Mouse (Mus musculus) embryonic facial prominence, embryonic 13.5 days (tissue): ENCODE results near the gene Slc35d3. TPM values are rescaled to one million over a fixed set of nuclear protein-coding genes. Genes with fewer than 3 reads are reported as not detected.
A peak's percentile ranks its signal among the peaks of the same experiment; 100 is the strongest.

Source experiments
- ATAC-seq: fragments of 200-750 bp; cut with Nextera tagmentation; 2 replicates; pipeline ENCODE4 v1.8.0; 2017; ENCODE audit warnings: low read depth; ENCODE audit not compliant: insufficient number of reproducible peaks, insufficient read depth, low FRiP score, low TSS enrichment
- H3K27ac ChIP-seq: fragments of 300-500 bp; sonication (generic); 2 replicates; pipeline ENCODE4 v1.5.1; 2015; ENCODE audit warnings: moderate library complexity, mild to moderate bottlenecking, inconsistent platforms
- H3K27me3 ChIP-seq: fragments of 300-500 bp; sonication (generic); 2 replicates; pipeline ENCODE4 v1.6.1; 2015; ENCODE audit warnings: mild to moderate bottlenecking, inconsistent platforms
- H3K36me3 ChIP-seq: fragments of 300-500 bp; sonication (generic); 2 replicates; pipeline ENCODE4 v1.6.1; 2015; ENCODE audit warnings: mild to moderate bottlenecking, inconsistent platforms
- H3K4me1 ChIP-seq: fragments of 300-500 bp; sonication (generic); 2 replicates; pipeline ENCODE4 v1.6.1; 2015; ENCODE audit warnings: inconsistent platforms
- H3K4me2 ChIP-seq: fragments of 300-500 bp; sonication (generic); 2 replicates; pipeline ENCODE4 v1.6.1; 2015; ENCODE audit warnings: moderate library complexity, mild to moderate bottlenecking, inconsistent platforms
- H3K4me3 ChIP-seq: fragments of 300-500 bp; sonication (generic); 2 replicates; pipeline ENCODE4 v1.5.1; 2015; ENCODE audit warnings: mild to moderate bottlenecking, inconsistent platforms
- H3K9ac ChIP-seq: fragments of 300-500 bp; sonication (generic); 2 replicates; pipeline ENCODE4 v1.6.1; 2015; ENCODE audit warnings: mild to moderate bottlenecking, inconsistent platforms
- H3K9me3 ChIP-seq: fragments of 300-500 bp; sonication (generic); 2 replicates; pipeline ENCODE4 v1.6.1; 2016; ENCODE audit warnings: inconsistent platforms
- WGBS: fragments of 180-500 bp; shearing (Covaris S2); methylation state at CpG from one replicate; pipeline ENCODE4 v1.1.7; 2015; ENCODE audit warnings: mixed read lengths; 5-methylcytosine and 5-hydroxymethylcytosine counted together
- polyA plus RNA-seq: library from polyadenylated mRNA; unstranded; fragments of >200 nt; fragmentation: Nextera tagmentation; extraction: Ambion mirVana; gene quantifications from 2 replicates; pipeline ENCODE4 v1.2.1, GENCODE M21; 2015

The Slc35d3 gene
- 0.27 and 0.48 TPM in 2 replicates for polyA plus RNA-seq

DNA sequence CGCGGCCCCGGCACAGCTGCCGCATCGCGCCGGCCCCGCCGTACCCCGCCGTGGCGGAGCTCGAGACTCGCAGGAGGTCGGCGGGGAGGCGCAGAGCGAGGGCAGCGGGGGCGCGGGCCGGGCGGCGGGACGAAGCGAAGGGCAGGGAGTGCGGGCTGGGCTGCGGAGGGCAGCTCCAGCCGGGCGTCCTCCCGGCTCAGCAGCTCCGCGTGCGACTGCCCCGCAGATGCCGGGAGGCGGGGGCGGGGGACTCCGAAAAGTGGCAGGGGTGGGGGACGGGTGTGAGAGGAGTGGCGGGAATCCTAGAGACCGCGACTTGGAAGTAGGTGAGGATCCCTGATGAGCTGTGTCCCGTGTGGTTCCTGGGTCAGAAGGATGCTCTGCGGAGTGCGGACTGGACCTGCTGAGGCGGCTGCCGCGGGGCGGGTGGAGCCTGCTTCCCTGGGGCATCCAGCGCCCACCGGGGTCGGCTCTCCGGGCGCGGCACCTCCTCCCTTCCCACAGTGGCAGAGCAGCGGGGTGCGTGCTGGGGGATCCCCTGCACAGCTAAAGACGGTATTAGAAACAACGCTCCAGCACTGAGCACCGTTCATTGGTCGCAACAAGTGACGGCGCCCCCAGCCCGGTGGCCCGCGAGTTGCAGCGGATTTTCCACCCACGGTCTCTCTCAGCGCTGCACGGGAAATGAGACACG is at the start of gene Slc35d3:
Gene Slc35d3 (minus strand): TSS at position 462 of the 694 bp plus-strand sequence.
- peak within 1 kb of the TSS; percentile 99 for H3K4me2 ChIP-seq
- peaks cover 73% of the 10 kb centered on the region for H3K27me3 ChIP-seq
- H3K9ac ChIP-seq: peak within 1 kb of the TSS; percentile 65
- under 1% methylated on average over 63 of the region's 72 CpGs for WGBS
- no peaks in the 10 kb centered on the region for H3K9me3 ChIP-seq
- no peaks in the 10 kb centered on the region for H3K36me3 ChIP-seq
- ATAC-seq: no peak; the same call in 1 of the 2 replicates
- H3K27ac ChIP-seq: no peak within 1 kb of the TSS
- H3K4me3 ChIP-seq: peak within 1 kb of the TSS; percentile 60
- H3K4me1 ChIP-seq: peaks cover 30% of the 10 kb centered on the region

DNA sequence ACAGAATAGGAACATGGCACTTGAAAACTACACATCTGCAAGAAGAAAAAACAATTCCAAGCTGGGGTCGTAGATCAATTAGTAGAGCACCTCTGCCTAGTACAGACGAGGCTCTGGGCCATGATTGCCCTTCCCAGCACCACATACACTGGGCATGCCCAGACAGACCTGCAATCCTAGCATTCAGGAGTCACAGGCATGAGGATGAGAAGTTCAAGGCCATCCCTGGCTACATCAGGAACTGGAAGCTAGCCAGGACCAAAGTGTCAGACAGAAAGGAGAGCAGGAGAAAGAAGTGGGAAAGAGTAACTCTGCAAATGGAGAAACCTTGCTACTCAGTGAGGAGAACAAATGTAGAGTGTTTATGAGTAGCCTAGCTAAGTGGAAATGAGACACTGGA is 48.9 kb upstream of the Slc35d3 start:
- Histone ChIP-seq H3K27ac (no peak overlapping the region), H3K4me1 (no peaks in the 10 kb centered on the region), H3K36me3 (peaks cover 2% of the 10 kb centered on the region; the same call in 1 of the 2 replicates), H3K9me3 (no peaks in the 10 kb centered on the region), H3K27me3 (no peaks in the 10 kb centered on the region), H3K4me2 (no peak overlapping the region), H3K9ac (no peak overlapping the region; the same call in 1 of the 2 replicates), H3K4me3 (no peak overlapping the region)
- WGBS: 57% methylated on average over 2 of the region's 2 CpGs
- no peak for ATAC-seq

- Histone ChIP-seq H3K9ac (no peak overlapping the region), H3K4me1 (peaks cover 9% of the 10 kb centered on the region; the same call in 1 of the 2 replicates), H3K9me3 (no peaks in the 10 kb centered on the region), H3K4me2 (no peak overlapping the region), H3K27ac (no peak overlapping the region), H3K36me3 (peaks cover under 1% of the 10 kb centered on the region; the same call in 1 of the 2 replicates), H3K4me3 (no peak overlapping the region), H3K27me3 (no peaks in the 10 kb centered on the region)
- 18% methylated on average over 4 of the region's 4 CpGs for WGBS
- ATAC-seq: no peak
Observed at GRCm38 (mm10) chr10:19893976-19894375, 42.7 kb upstream of the Slc35d3 start.

- H3K9me3 ChIP-seq: no peaks in the 10 kb centered on the region
- WGBS: 69% methylated on average over 6 of the region's 6 CpGs
- no peak for ATAC-seq
- peaks cover 9% of the 10 kb centered on the region; the same call in 1 of the 2 replicates for H3K4me1 ChIP-seq
- no peak overlapping the region for H3K4me3 ChIP-seq
- H3K36me3 ChIP-seq: peaks cover 7% of the 10 kb centered on the region; the same call in 1 of the 2 replicates
- no peak overlapping the region for H3K9ac ChIP-seq
- H3K27ac ChIP-seq: no peak overlapping the region
- H3K27me3 ChIP-seq: no peaks in the 10 kb centered on the region
- H3K4me2 ChIP-seq: no peak overlapping the region
Observed at GRCm38 (mm10) chr10:19893146-19893545, 41.9 kb upstream of the Slc35d3 start.

DNA sequence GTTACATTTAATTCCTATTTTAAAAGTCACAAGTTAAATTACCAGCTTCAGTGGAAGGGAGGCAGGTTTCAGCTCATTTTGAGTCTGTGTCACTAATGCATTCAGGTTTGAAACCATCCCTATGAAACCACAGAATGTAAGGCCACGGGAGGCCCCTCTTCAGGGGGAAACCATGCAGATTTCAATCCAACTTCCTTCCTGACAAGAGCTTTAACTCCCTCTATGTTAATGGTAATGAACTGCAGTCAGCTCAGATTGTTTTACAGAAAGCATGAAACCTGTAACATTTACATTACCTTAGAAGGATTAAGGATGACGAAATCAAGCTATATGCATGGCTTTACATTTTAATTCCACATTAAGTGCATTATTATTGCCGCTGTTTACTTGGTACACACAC is 40.4 kb upstream of the Slc35d3 start:
- Histone ChIP-seq H3K27me3 (no peaks in the 10 kb centered on the region), H3K9ac (no peak overlapping the region), H3K4me1 (peaks cover 9% of the 10 kb centered on the region; the same call in 1 of the 2 replicates), H3K4me3 (no peak overlapping the region), H3K36me3 (peaks cover 7% of the 10 kb centered on the region; the same call in 1 of the 2 replicates), H3K27ac (no peak overlapping the region), H3K4me2 (no peak overlapping the region), H3K9me3 (no peaks in the 10 kb centered on the region)
- WGBS: 39% methylated on average over 3 of the region's 3 CpGs
- no peak for ATAC-seq

- H3K9ac ChIP-seq: no peak overlapping the region
- 77% methylated on average over 3 of the region's 3 CpGs for WGBS
- no peak overlapping the region for H3K27ac ChIP-seq
- H3K9me3 ChIP-seq: no peaks in the 10 kb centered on the region
- H3K27me3 ChIP-seq: no peaks in the 10 kb centered on the region
- no peak overlapping the region for H3K4me2 ChIP-seq
- no peak for ATAC-seq
- no peak overlapping the region for H3K4me3 ChIP-seq
- peaks cover 7% of the 10 kb centered on the region; the same call in 1 of the 2 replicates for H3K36me3 ChIP-seq
- H3K4me1 ChIP-seq: peaks cover 9% of the 10 kb centered on the region; the same call in 1 of the 2 replicates
Observed at GRCm38 (mm10) chr10:19889908-19890307, 38.6 kb upstream of the Slc35d3 start.

DNA sequence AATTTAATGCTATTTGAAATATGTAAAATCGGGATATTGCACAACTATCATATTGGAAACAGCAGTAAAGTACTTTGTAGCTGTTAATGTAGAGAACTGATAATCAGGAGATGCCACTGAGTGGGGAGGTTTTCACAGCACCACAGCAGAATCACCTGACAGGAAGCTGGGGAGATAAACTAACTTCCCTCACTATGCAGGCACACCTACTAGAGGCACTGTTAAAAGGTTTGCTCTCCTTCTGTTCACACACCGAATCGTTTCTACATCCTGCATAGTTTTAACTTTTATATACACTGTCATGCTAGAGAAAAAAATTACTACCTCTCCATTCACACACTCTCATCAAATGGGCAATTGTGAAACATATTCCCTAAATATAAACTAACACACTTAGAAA is 35.0 kb upstream of the Slc35d3 start:
- WGBS: 89% methylated on average over 3 of the region's 3 CpGs
- H3K9ac ChIP-seq: no peak overlapping the region
- no peak for ATAC-seq
- peaks cover 11% of the 10 kb centered on the region; the same call in 1 of the 2 replicates for H3K36me3 ChIP-seq
- no peak overlapping the region for H3K27ac ChIP-seq
- H3K4me1 ChIP-seq: 0 out of 2 replicates have a peak, but pooled peaks cover 3% of the 10 kb centered on the region
- H3K9me3 ChIP-seq: no peaks in the 10 kb centered on the region
- H3K4me2 ChIP-seq: no peak overlapping the region
- H3K4me3 ChIP-seq: no peak overlapping the region
- H3K27me3 ChIP-seq: no peaks in the 10 kb centered on the region

GRCm38 (mm10) chr10:19884409-19884808 is 33.1 kb upstream of the Slc35d3 start:
- Histone ChIP-seq H3K4me2 (no peak overlapping the region), H3K36me3 (peaks cover 11% of the 10 kb centered on the region; the same call in 1 of the 2 replicates), H3K4me1 (no peaks in the 10 kb centered on the region), H3K27me3 (no peaks in the 10 kb centered on the region), H3K9ac (no peak overlapping the region), H3K27ac (no peak overlapping the region), H3K4me3 (no peak overlapping the region), H3K9me3 (no peaks in the 10 kb centered on the region)
- no peak for ATAC-seq
- 68% methylated on average over 4 of the region's 4 CpGs for WGBS

GRCm38 (mm10) chr10:19880437-19880836 is 29.2 kb upstream of the Slc35d3 start:
- whole genome bisulfite sequencing: 78% methylated on average over 3 of the region's 3 CpGs
- no peak overlapping the region for H3K9ac ChIP-seq
- H3K27ac ChIP-seq: no peak overlapping the region
- ATAC-seq: no peak
- 0 out of 2 replicates have a peak, but pooled peaks cover 4% of the 10 kb centered on the region for H3K36me3 ChIP-seq
- H3K9me3 ChIP-seq: no peaks in the 10 kb centered on the region
- no peak overlapping the region for H3K4me3 ChIP-seq
- H3K4me1 ChIP-seq: 0 out of 2 replicates have a peak, but pooled peaks cover 7% of the 10 kb centered on the region
- no peaks in the 10 kb centered on the region for H3K27me3 ChIP-seq
- H3K4me2 ChIP-seq: no peak overlapping the region

DNA sequence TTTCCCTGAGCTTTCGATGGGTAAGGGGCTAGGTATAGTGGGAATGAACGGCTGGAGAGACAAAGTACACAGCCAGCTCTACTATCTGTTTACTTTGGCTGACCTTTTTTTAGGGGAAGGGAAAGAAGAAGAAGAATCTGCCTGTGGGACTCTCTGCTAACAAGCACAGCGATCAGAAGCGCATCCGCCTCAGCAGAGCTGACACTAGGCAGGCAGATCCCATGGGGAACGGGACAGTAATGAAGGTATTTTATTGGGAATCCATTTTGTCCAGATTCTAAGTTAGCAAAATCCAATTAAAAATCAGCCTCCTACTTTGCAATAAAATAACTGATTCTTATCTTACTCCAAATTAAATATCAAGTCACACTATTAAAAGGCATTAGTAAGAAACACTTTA is 27.9 kb upstream of the Slc35d3 start:
- H3K4me1 ChIP-seq: 0 out of 2 replicates have a peak, but pooled peaks cover 7% of the 10 kb centered on the region
- WGBS: 77% methylated on average over 6 of the region's 6 CpGs
- ATAC-seq: no peak
- H3K9ac ChIP-seq: no peak overlapping the region
- no peak overlapping the region for H3K27ac ChIP-seq
- no peaks in the 10 kb centered on the region for H3K36me3 ChIP-seq
- no peak overlapping the region for H3K4me2 ChIP-seq
- no peak overlapping the region for H3K4me3 ChIP-seq
- no peaks in the 10 kb centered on the region for H3K9me3 ChIP-seq
- no peaks in the 10 kb centered on the region for H3K27me3 ChIP-seq

DNA sequence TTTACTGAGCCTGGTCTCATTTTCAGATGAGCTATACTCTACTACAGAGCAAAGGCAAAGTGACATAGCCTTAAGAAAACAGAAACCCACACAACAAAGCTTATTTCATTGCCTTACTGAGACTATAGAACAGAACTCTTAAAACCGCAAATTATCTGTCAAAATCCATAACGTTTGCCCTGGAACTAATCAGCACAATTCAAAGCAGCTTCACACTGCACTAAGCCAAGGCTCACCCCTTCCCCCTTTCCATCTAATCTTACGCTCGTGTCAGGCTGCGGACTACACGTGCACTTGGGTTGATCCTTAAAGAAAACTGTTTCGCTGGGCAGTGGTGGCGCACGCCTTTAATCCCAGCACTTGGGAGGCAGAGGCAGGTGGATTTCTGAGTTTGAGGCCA is 26.4 kb upstream of the Slc35d3 start:
- Histone ChIP-seq H3K36me3 (no peaks in the 10 kb centered on the region), H3K9me3 (no peaks in the 10 kb centered on the region), H3K4me3 (no peak overlapping the region), H3K27me3 (no peaks in the 10 kb centered on the region), H3K4me2 (no peak overlapping the region), H3K9ac (no peak overlapping the region), H3K4me1 (0 out of 2 replicates have a peak, but pooled peaks cover 7% of the 10 kb centered on the region), H3K27ac (no peak overlapping the region)
- 48% methylated on average over 9 of the region's 9 CpGs for WGBS
- ATAC-seq: no peak

DNA sequence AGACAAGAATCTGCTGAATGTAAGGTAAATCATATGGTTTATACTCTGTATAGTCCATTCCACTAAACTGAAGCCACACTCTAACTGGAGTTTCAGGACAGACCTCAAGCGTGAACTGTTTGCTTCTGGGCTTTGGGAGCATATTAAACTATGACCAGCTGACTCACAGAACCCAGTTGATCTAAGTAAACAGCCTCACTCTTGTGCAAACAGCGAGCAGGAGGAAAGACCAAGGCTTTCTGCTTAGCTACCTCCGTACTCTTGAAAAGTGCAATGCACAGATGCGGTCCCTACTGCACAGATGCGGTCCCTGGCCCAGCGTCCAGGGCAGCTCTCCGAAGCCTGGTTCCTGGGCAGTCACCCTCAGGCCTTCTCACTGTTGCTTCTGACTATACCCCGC is 26.0 kb upstream of the Slc35d3 start:
- H3K36me3 ChIP-seq: no peaks in the 10 kb centered on the region
- 0 out of 2 replicates have a peak, but pooled peaks cover 7% of the 10 kb centered on the region for H3K4me1 ChIP-seq
- H3K4me2 ChIP-seq: no peak overlapping the region
- 68% methylated on average over 8 of the region's 8 CpGs for WGBS
- no peak for ATAC-seq
- H3K27ac ChIP-seq: no peak overlapping the region
- no peak overlapping the region for H3K4me3 ChIP-seq
- no peaks in the 10 kb centered on the region for H3K9me3 ChIP-seq
- no peak overlapping the region for H3K9ac ChIP-seq
- no peaks in the 10 kb centered on the region for H3K27me3 ChIP-seq
